Mouse (Mus musculus) layer of hippocampus, adult 9-11 months (tissue): ENCODE results near the gene Tulp2.

Source experiments
- DNase-seq: peaks from one replicate; pipeline ENCODE4 v3.0.0; 2022

The Tulp2 gene

GRCm38 (mm10) chr7:45481374-45481927, at the start of gene Tulp2:
TSS of gene Tulp2 (plus strand) at chr7:45481877.
- peak; percentile 74 for DNase-seq

- no peak for DNase-seq
Measured at GRCm38 (mm10) chr7:45433835-45434202, 47.9 kb upstream of the Tulp2 start.

- DNase-seq = peak; percentile 100
Measured at GRCm38 (mm10) chr7:45434203-45435015, 47.3 kb upstream of the Tulp2 start, which contains the start of gene Gys1. TSS of gene Gys1 (plus strand) at chr7:45434844.

- DNase-seq = no peak
Measured at GRCm38 (mm10) chr7:45435038-45435437, 46.6 kb upstream of the Tulp2 start.

- DNase-seq = no peak
Measured at GRCm38 (mm10) chr7:45436444-45436843, 45.2 kb upstream of the Tulp2 start.

- DNase-seq = no peak
Measured at GRCm38 (mm10) chr7:45437046-45437445, 44.6 kb upstream of the Tulp2 start.

GRCm38 (mm10) chr7:45437521-45438276, 44.0 kb upstream of the Tulp2 start, which contains the start of gene Ruvbl2:
TSS of gene Ruvbl2 (minus strand) at chr7:45438096.
- DNase-seq = no peak

GRCm38 (mm10) chr7:45443526-45444420, 37.9 kb upstream of the Tulp2 start:
- no peak for DNase-seq

GRCm38 (mm10) chr7:45446589-45446988, 35.1 kb upstream of the Tulp2 start:
- DNase-seq = no peak

- no peak for DNase-seq
Measured at GRCm38 (mm10) chr7:45447325-45447990, 34.2 kb upstream of the Tulp2 start.

- DNase-seq = no peak
Measured at GRCm38 (mm10) chr7:45449974-45450373, 31.7 kb upstream of the Tulp2 start.

- peak; percentile 80 for DNase-seq
Measured at GRCm38 (mm10) chr7:45451344-45451982, 30.2 kb upstream of the Tulp2 start.

- DNase-seq = no peak
Measured at GRCm38 (mm10) chr7:45454971-45455370, 26.7 kb upstream of the Tulp2 start.

- DNase-seq = no peak
Measured at GRCm38 (mm10) chr7:45455932-45456696, 25.6 kb upstream of the Tulp2 start.

GRCm38 (mm10) chr7:45456721-45457203, 24.9 kb upstream of the Tulp2 start:
- no peak for DNase-seq

GRCm38 (mm10) chr7:45457204-45458060, 24.2 kb upstream of the Tulp2 start:
- peak; percentile 77 for DNase-seq

GRCm38 (mm10) chr7:45458748-45459563, 22.7 kb upstream of the Tulp2 start:
- DNase-seq = peak; percentile 76

GRCm38 (mm10) chr7:45459564-45460140, 22.0 kb upstream of the Tulp2 start, which contains the start of gene Ftl1:
TSS of gene Ftl1 (minus strand) at chr7:45459884.
- DNase-seq = peak; percentile 99
